ENCODE assay signal across 15 mouse cellular contexts in the genomic region with DNA sequence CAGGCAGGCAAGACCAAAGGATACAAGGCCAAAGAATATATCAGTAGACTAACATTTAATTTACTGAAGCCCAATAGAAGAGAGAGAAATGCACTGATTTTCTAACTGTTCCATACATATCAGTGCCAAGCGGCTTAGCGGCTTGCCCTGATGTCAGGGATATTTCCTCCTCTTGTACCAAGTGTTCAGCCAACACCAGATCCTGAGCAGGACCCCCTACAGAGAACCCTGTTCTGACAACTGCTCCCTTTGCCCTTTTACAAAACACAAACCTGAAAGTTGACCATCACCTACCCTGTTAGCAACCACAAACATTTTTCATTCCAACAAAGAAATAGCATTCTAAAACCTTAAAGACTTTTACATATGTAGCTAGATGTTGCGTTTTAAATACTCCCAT.
"Had no signal": no experiment of that assay in that cellular context is flagged by ENCODE, and none has a peak within 500 bp of the region (broad histone marks: within the 10 kb centered on the region; RNA-seq: fewer than 3 reads in every experiment).

No protein-coding gene starts in this region.

- H3K4me3 ChIP-seq: layer of hippocampus, adult 2 months; limb, embryonic 12.5 days; limb, embryonic 15.5 days had no signal

- H3K4me2 ChIP-seq: limb, embryonic 12.5 days; limb, embryonic 15.5 days; liver, embryonic 11.5 days; lung, embryonic 14.5 days had no signal

- H3K27me3 ChIP-seq: limb, embryonic 12.5 days; limb, embryonic 15.5 days had no signal

- H3K36me3 ChIP-seq: limb, embryonic 12.5 days; limb, embryonic 15.5 days had no signal

- H3K4me1 ChIP-seq: limb, embryonic 15.5 days had no signal

- H3K9me3 ChIP-seq: limb, embryonic 12.5 days; limb, embryonic 15.5 days had no signal

- H3K27ac ChIP-seq: kidney, postnatal 0 days; layer of hippocampus, adult 2 months; limb, embryonic 12.5 days; limb, embryonic 15.5 days; liver, embryonic 14.5 days; macrophage had no signal

- DNase-seq: kidney, postnatal 25 days; layer of hippocampus, adult 9-11 months; liver, postnatal 0 days; lung, embryonic 14.5 days; midbrain, embryonic 14.5 days; thymus, adult 18-20 months; thymus, postnatal 36 days had no signal

- H3K9ac ChIP-seq: limb, embryonic 12.5 days; limb, embryonic 15.5 days; liver, embryonic 14.5 days; liver, postnatal 0 days; lung, embryonic 14.5 days had no signal

- ATAC-seq: liver, postnatal 0 days; lung, postnatal 0 days had no signal
